Mouse (Mus musculus): Measurements from ENCODE around the gene Pappa2. TPM values are rescaled to one million over a fixed set of nuclear protein-coding genes. Genes with fewer than 3 reads are reported as not detected.

Pappa2 gene
- polyA plus RNA-seq (2015; fragmentation: Nextera tagmentation; extraction: Ambion mirVana) = 0.29 and 0.84 TPM in 2 replicates

- H3K4me3 ChIP-seq = no peak within 1 kb of the TSS
- no peaks in the 10 kb centered on the region for H3K27me3 ChIP-seq
- no peak within 1 kb of the TSS for H3K4me2 ChIP-seq
- H3K9ac ChIP-seq = no peak within 1 kb of the TSS
- H3K27ac ChIP-seq = no peak within 1 kb of the TSS
- no peaks in the 10 kb centered on the region for H3K9me3 ChIP-seq (replicated peaks)
- H3K4me1 ChIP-seq (replicated peaks) = no peaks in the 10 kb centered on the region
- 43% methylated on average over 1 of the region's 1 CpGs for WGBS
- no peaks in the 10 kb centered on the region for H3K36me3 ChIP-seq
- 0 out of 2 replicates have a peak, but pooled peaks have one; percentile 22 for ATAC-seq (replicated peaks; ENCODE audit: insufficient number of reproducible peaks, insufficient read depth, low FRiP score, low read depth)
Measured at GRCm38 (mm10) chr1:158980390-158980789, at the start of gene Pappa2. Gene Pappa2 (minus strand): TSS chr1:158980490.

DNA sequence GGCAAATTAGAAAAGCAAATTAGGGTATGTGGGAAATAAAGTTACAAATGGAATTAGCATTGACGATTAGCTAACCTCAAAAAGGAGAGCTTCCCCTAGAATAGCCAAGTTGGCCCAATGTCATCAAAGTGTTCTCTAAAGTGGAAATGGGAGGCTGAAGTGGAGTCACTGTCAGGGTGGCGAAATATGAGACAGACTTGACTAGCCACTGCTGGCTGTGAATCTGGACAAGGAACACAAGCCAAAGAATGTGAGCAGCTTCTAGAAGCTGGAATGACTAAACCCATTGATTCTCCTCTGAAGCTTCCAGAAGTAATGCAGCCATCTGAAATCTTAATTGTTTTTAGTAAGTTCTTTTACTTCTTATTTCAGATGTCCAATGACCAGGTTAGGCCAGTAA is 48.8 kb upstream of the Pappa2 start:
- no peak overlapping the region for H3K9ac ChIP-seq
- H3K9me3 ChIP-seq (replicated peaks) = no peaks in the 10 kb centered on the region
- no peak overlapping the region for H3K4me3 ChIP-seq
- H3K4me2 ChIP-seq = no peak overlapping the region
- no peak for ATAC-seq (replicated peaks; ENCODE audit: insufficient number of reproducible peaks, insufficient read depth, low FRiP score, low read depth)
- WGBS = 79% methylated on average over 2 of the region's 2 CpGs
- no peak overlapping the region for H3K27ac ChIP-seq
- no peaks in the 10 kb centered on the region for H3K4me1 ChIP-seq (replicated peaks)
- H3K36me3 ChIP-seq = no peaks in the 10 kb centered on the region
- no peaks in the 10 kb centered on the region for H3K27me3 ChIP-seq

DNA sequence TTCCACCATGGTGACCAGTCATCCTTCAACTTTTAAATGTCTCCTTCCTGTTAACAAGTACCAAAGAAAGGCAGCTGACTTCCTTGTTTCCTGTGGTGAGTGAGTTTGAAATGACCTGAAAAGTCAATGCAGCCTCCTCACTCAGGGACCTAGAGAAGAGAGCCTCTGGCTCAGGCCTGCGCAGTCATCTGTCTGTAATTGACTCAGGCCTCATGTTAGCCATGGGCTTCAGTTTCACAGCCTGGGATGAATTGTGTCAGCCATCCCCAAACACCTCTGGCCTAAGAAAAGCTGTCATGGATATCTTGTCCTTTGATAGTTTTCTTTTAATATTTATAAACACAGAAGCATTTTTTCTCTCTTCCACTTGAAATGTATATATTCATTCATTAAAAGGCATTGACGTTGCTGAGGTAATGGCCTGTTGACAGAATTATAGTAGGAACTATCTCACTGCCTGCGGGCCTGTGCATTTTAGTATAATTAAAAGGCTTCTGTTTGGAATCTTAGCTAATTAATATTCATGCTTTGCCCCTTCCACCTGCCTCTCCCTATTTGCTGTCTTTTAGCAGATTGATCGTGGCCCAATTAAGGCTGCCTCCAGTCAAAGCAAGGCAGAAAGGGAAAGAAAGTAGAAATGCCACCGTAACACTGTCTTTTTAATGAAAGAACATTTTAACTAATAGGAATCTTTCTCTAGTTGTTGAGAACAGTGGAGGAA is 34.8 kb upstream of the Pappa2 start:
- Histone ChIP-seq H3K27me3 (no peaks in the 10 kb centered on the region), H3K27ac (no peak overlapping the region), H3K4me2 (no peak overlapping the region), H3K9me3 (replicated peaks) (no peaks in the 10 kb centered on the region), H3K36me3 (no peaks in the 10 kb centered on the region), H3K4me3 (no peak overlapping the region), H3K9ac (no peak overlapping the region), H3K4me1 (replicated peaks) (no peaks in the 10 kb centered on the region)
- WGBS = 82% methylated on average over 5 of the region's 5 CpGs
- no peak for ATAC-seq (replicated peaks; ENCODE audit: insufficient number of reproducible peaks, insufficient read depth, low FRiP score, low read depth)

GRCm38 (mm10) chr1:158987042-158987441 is 6.8 kb upstream of the Pappa2 start:
- WGBS = 65% methylated on average over 3 of the region's 3 CpGs
- no peak for ATAC-seq (replicated peaks; ENCODE audit: insufficient number of reproducible peaks, insufficient read depth, low FRiP score, low read depth)
- H3K36me3 ChIP-seq = no peaks in the 10 kb centered on the region
- no peak overlapping the region for H3K9ac ChIP-seq
- no peak overlapping the region for H3K4me3 ChIP-seq
- H3K4me1 ChIP-seq (replicated peaks) = no peaks in the 10 kb centered on the region
- H3K27me3 ChIP-seq = no peaks in the 10 kb centered on the region
- H3K9me3 ChIP-seq (replicated peaks) = no peaks in the 10 kb centered on the region
- H3K4me2 ChIP-seq = no peak overlapping the region
- H3K27ac ChIP-seq = no peak overlapping the region

DNA sequence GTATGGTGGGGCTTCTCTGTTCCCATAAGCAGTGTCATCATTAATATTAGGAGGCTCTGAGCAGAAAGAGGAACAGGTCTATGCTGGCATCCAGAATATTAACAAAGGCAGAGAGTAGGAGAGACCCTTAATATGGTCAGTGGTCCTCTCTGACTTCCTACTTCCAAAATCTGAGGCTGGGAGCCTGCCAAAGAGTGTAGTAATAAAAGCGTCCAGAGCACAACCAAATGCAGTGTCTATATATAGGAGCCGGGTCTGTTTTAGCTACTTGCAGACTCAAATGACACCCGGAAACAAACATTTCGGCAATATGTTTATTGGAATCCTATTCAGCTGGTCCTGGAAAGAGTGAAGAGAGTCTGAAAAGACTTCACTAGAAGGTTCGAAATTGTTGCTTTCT is 17.9 kb downstream of the Pappa2 start:
- Histone ChIP-seq H3K36me3 (no peaks in the 10 kb centered on the region), H3K9ac (no peak overlapping the region), H3K4me3 (no peak overlapping the region), H3K4me1 (replicated peaks) (peaks cover 2% of the 10 kb centered on the region; the same call in 1 of the 2 replicates), H3K27ac (no peak overlapping the region), H3K9me3 (replicated peaks) (no peaks in the 10 kb centered on the region), H3K27me3 (no peaks in the 10 kb centered on the region), H3K4me2 (no peak overlapping the region; the same call in 1 of the 2 replicates)
- WGBS = 46% methylated on average over 5 of the region's 5 CpGs
- no peak for ATAC-seq (replicated peaks; ENCODE audit: insufficient number of reproducible peaks, insufficient read depth, low FRiP score, low read depth)

DNA sequence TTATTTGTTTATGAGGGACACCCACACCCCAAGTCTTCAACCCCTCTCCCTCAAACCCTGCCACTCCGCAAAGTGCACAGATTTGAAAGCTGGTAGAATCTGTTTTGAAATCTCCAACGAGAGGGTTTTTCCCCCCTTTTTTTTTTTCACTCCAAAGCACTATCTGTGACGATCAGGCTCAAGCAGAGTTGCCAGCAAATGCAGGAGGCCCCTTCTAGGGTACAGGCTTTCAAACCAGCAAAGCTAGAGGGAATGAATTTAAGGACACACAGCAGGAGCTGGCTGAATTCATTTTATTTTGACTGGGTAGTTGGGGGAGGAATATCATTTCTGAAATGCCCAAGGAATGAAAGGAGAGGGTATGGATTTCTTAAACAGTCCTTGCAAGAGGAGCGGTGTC is 19.3 kb downstream of the Pappa2 start:
- H3K4me3 ChIP-seq = no peak overlapping the region
- no peak overlapping the region for H3K27ac ChIP-seq
- H3K4me2 ChIP-seq = peak overlapping the region; percentile 32; the same call in 1 of the 2 replicates
- H3K36me3 ChIP-seq = no peaks in the 10 kb centered on the region
- ATAC-seq (replicated peaks; ENCODE audit: insufficient number of reproducible peaks, insufficient read depth, low FRiP score, low read depth) = no peak
- no peaks in the 10 kb centered on the region for H3K27me3 ChIP-seq
- 32% methylated on average over 4 of the region's 4 CpGs for WGBS
- H3K9ac ChIP-seq = no peak overlapping the region
- no peaks in the 10 kb centered on the region for H3K9me3 ChIP-seq (replicated peaks)
- H3K4me1 ChIP-seq (replicated peaks) = peaks cover 2% of the 10 kb centered on the region; the same call in 1 of the 2 replicates

DNA sequence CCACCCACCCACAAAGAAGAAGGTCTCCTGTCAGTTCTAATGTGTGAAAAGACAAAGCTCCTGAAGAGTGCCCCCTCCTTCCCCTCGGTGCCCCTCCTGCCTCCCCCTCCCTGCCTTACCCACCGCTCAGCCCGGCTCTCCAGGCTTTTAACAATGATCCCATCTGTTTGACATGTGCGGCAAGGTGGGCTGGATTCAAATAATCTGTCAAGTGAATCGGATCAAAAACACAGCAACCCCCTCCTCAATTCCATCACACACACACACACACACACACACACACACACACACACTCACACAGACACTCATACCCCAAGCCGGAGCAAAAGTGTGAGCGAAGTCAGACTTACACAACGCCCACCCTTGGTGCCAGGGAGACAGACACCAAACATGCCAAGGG is 19.7 kb downstream of the Pappa2 start:
- Histone ChIP-seq H3K4me1 (replicated peaks) (peaks cover 2% of the 10 kb centered on the region; the same call in 1 of the 2 replicates), H3K4me3 (no peak overlapping the region), H3K4me2 (peak overlapping the region; percentile 32; the same call in 1 of the 2 replicates), H3K9me3 (replicated peaks) (no peaks in the 10 kb centered on the region), H3K36me3 (no peaks in the 10 kb centered on the region), H3K9ac (no peak overlapping the region), H3K27me3 (no peaks in the 10 kb centered on the region), H3K27ac (no peak overlapping the region)
- 20% methylated on average over 8 of the region's 8 CpGs for WGBS
- no peak for ATAC-seq (replicated peaks; ENCODE audit: insufficient number of reproducible peaks, insufficient read depth, low FRiP score, low read depth)

- ATAC-seq (replicated peaks; ENCODE audit: insufficient number of reproducible peaks, insufficient read depth, low FRiP score, low read depth) = no peak
- H3K4me2 ChIP-seq = no peak overlapping the region
- no peaks in the 10 kb centered on the region for H3K27me3 ChIP-seq
- H3K9me3 ChIP-seq (replicated peaks) = no peaks in the 10 kb centered on the region
- H3K4me3 ChIP-seq = no peak overlapping the region
- H3K9ac ChIP-seq = no peak overlapping the region
- H3K27ac ChIP-seq = no peak overlapping the region
- 0 out of 2 replicates have a peak, but pooled peaks cover 2% of the 10 kb centered on the region for H3K4me1 ChIP-seq (replicated peaks)
- no peaks in the 10 kb centered on the region for H3K36me3 ChIP-seq
- 79% methylated on average over 7 of the region's 7 CpGs for WGBS
Measured at GRCm38 (mm10) chr1:158956361-158956760, 23.9 kb downstream of the Pappa2 start.

- H3K9ac ChIP-seq = no peak overlapping the region
- no peak overlapping the region for H3K4me3 ChIP-seq
- no peaks in the 10 kb centered on the region for H3K9me3 ChIP-seq (replicated peaks)
- no peak overlapping the region for H3K27ac ChIP-seq
- no peak for ATAC-seq (replicated peaks; ENCODE audit: insufficient number of reproducible peaks, insufficient read depth, low FRiP score, low read depth)
- WGBS = 57% methylated on average over 6 of the region's 6 CpGs
- no peaks in the 10 kb centered on the region for H3K27me3 ChIP-seq
- H3K4me1 ChIP-seq (replicated peaks) = no peaks in the 10 kb centered on the region
- no peak overlapping the region for H3K4me2 ChIP-seq
- no peaks in the 10 kb centered on the region for H3K36me3 ChIP-seq
Measured at GRCm38 (mm10) chr1:158954785-158955184, 25.5 kb downstream of the Pappa2 start.

DNA sequence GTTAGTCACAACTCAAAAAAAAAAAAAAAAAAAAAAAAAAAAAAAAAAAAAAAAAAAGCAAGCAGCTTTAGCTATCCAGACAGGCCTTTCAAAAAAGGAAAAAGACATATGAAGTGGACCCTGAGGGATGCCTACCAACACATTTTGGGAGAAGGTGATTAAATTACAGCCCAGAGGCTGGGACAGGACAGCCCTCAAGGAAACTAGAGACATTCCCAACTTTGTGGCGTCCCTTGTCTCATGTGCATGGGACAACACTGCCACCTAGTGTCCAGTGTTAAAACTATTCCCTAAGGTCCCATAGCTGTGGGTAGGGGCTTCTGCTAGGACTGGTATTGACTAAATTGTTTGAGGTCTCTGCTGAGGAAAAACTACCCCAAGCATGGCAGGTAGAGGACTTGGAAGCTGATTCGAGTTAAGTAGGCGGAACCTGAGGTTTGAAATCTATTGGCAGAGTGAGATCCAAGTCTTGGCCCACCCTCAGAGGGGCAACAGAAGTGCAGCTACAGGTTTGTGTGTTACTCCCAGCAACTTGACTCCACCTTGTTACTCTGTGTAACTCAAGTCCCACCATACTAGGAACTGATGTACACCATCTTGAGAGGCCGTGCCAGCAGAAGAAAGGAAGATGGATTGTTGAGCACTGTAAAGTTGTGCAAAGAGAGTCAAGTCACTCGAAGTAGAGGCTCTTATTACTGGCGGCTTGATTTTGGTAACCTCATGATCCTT is 26.6 kb downstream of the Pappa2 start:
- no peak overlapping the region for H3K27ac ChIP-seq
- H3K9me3 ChIP-seq (replicated peaks) = no peaks in the 10 kb centered on the region
- no peaks in the 10 kb centered on the region for H3K27me3 ChIP-seq
- H3K9ac ChIP-seq = no peak overlapping the region
- H3K36me3 ChIP-seq = no peaks in the 10 kb centered on the region
- ATAC-seq (replicated peaks; ENCODE audit: insufficient number of reproducible peaks, insufficient read depth, low FRiP score, low read depth) = no peak
- no peaks in the 10 kb centered on the region for H3K4me1 ChIP-seq (replicated peaks)
- no peak overlapping the region for H3K4me2 ChIP-seq
- 35% methylated on average over 6 of the region's 6 CpGs for WGBS
- no peak overlapping the region for H3K4me3 ChIP-seq

GRCm38 (mm10) chr1:158949041-158949440 is 31.2 kb downstream of the Pappa2 start:
- H3K4me2 ChIP-seq = no peak overlapping the region
- no peaks in the 10 kb centered on the region for H3K4me1 ChIP-seq (replicated peaks)
- no peaks in the 10 kb centered on the region for H3K27me3 ChIP-seq
- no peak overlapping the region for H3K9ac ChIP-seq
- H3K9me3 ChIP-seq (replicated peaks) = no peaks in the 10 kb centered on the region
- H3K4me3 ChIP-seq = no peak overlapping the region
- ATAC-seq (replicated peaks; ENCODE audit: insufficient number of reproducible peaks, insufficient read depth, low FRiP score, low read depth) = no peak
- WGBS = 79% methylated on average over 6 of the region's 6 CpGs
- H3K36me3 ChIP-seq = no peaks in the 10 kb centered on the region
- no peak overlapping the region for H3K27ac ChIP-seq

All from heart, embryonic 15.5 days (tissue).